ENCODE assay signal across 28 mouse cellular contexts in genomic region chrX:61482725-61483124, GRCm38 (mm10).
DNase-seq lines count a peak whose midpoint lies in the region; ATAC-seq and TF ChIP-seq lines count a peak whose summit lies in the region.
"Had no signal": no experiment of that assay in that cellular context is flagged by ENCODE, and none has a peak within 500 bp of the region (broad histone marks: within the 10 kb centered on the region; RNA-seq: fewer than 3 reads in every experiment).

No protein-coding gene starts in this region.

- no peaks in the 10 kb centered on the region for H3K4me1 ChIP-seq in forebrain, embryonic 15.5 days
- peaks cover 3% of the 10 kb centered on the region; the same call in 1 of the 2 replicates for H3K4me1 ChIP-seq in forebrain, embryonic 16.5 days (replicated peaks; ENCODE audit: control insufficient read depth, insufficient read depth, low read length)
- H3K4me1 ChIP-seq in ES-E14 (ENCODE audit: control insufficient read depth in 2 of 2, insufficient read depth in 2 of 2, low read length in 2 of 2, poor library complexity in 1 of 2): no peaks in the 10 kb centered on the region
- H3K4me1 ChIP-seq in intestine, embryonic 16.5 days (ENCODE audit: control insufficient read depth, insufficient read depth, low read length): no peaks in the 10 kb centered on the region
- H3K4me1 ChIP-seq in midbrain, postnatal 0 days (ENCODE audit: insufficient read depth, low read length): no peaks in the 10 kb centered on the region
- H3K4me1 ChIP-seq: embryonic facial prominence, embryonic 10.5 days; embryonic facial prominence, embryonic 15.5 days; forebrain, embryonic 13.5 days; heart, embryonic 10.5 days; kidney, embryonic 15.5 days; liver, embryonic 12.5 days; megakaryocyte, embryonic 14.5 days; midbrain, embryonic 12.5 days; neural tube, embryonic 13.5 days had no signal

- TF ChIP-seq CTCF in midbrain, postnatal 0 days (IDR thresholded peaks at IDR 0.05): no peak

- H3K36me3 ChIP-seq in forebrain, embryonic 15.5 days: no peaks in the 10 kb centered on the region
- no peaks in the 10 kb centered on the region for H3K36me3 ChIP-seq in forebrain, embryonic 16.5 days (ENCODE audit: control insufficient read depth, insufficient read depth)
- no peaks in the 10 kb centered on the region for H3K36me3 ChIP-seq in ES-E14 (ENCODE audit: control insufficient read depth, insufficient read depth, low read length, poor library complexity, severe bottlenecking)
- H3K36me3 ChIP-seq in intestine, embryonic 16.5 days (ENCODE audit: control insufficient read depth, insufficient read depth, low read length): no peaks in the 10 kb centered on the region
- H3K36me3 ChIP-seq in midbrain, postnatal 0 days (ENCODE audit: insufficient read depth, low read length): no peaks in the 10 kb centered on the region
- H3K36me3 ChIP-seq: embryonic facial prominence, embryonic 10.5 days; embryonic facial prominence, embryonic 15.5 days; heart, embryonic 10.5 days; kidney, embryonic 15.5 days; liver, embryonic 12.5 days; midbrain, embryonic 12.5 days; neural tube, embryonic 13.5 days had no signal

- in situ Hi-C loops in ES-E14 (cut with MboI; ENCODE audit: low sequenced_read_pairs in 2 of 2, unreplicated experiment in 2 of 2): no loop called here

- H3K4me3 ChIP-seq in forebrain, embryonic 15.5 days: no peak overlapping the region
- no peak overlapping the region for H3K4me3 ChIP-seq in forebrain, embryonic 16.5 days (replicated peaks; ENCODE audit: low read length)
- H3K4me3 ChIP-seq in ES-E14 (ENCODE audit: insufficient read depth in 1 of 2, low read depth in 1 of 2, low read length in 2 of 2, poor library complexity in 1 of 2, severe bottlenecking in 1 of 2): no peak overlapping the region
- H3K4me3 ChIP-seq in intestine, embryonic 16.5 days (ENCODE audit: low read length): no peak overlapping the region
- H3K4me3 ChIP-seq in midbrain, postnatal 0 days (ENCODE audit: low read depth, low read length): no peak overlapping the region
- H3K4me3 ChIP-seq: embryonic facial prominence, embryonic 10.5 days; embryonic facial prominence, embryonic 15.5 days; forebrain, embryonic 13.5 days; heart, embryonic 10.5 days; kidney, embryonic 15.5 days; liver, embryonic 12.5 days; megakaryocyte, embryonic 14.5 days; midbrain, embryonic 12.5 days; neural tube, embryonic 13.5 days had no signal

- no peaks in the 10 kb centered on the region for H3K9me3 ChIP-seq in forebrain, embryonic 15.5 days
- no peaks in the 10 kb centered on the region for H3K9me3 ChIP-seq in forebrain, embryonic 16.5 days (ENCODE audit: control insufficient read depth, low read length)
- H3K9me3 ChIP-seq in ES-E14 (ENCODE audit: control insufficient read depth, insufficient read depth, low read depth, low read length): no peaks in the 10 kb centered on the region
- H3K9me3 ChIP-seq in intestine, embryonic 16.5 days (ENCODE audit: control insufficient read depth, low read length): no peaks in the 10 kb centered on the region
- H3K9me3 ChIP-seq in midbrain, postnatal 0 days (ENCODE audit: low read length): no peaks in the 10 kb centered on the region
- H3K9me3 ChIP-seq: embryonic facial prominence, embryonic 10.5 days; embryonic facial prominence, embryonic 15.5 days; forebrain, embryonic 13.5 days; heart, embryonic 10.5 days; kidney, embryonic 15.5 days; liver, embryonic 12.5 days; megakaryocyte, embryonic 14.5 days; midbrain, embryonic 12.5 days; neural tube, embryonic 13.5 days had no signal

- no peak for DNase-seq in ES-E14 (ENCODE audit: low read depth, low spot score)
- peak; percentile 26 for DNase-seq in cerebellum, adult 11-12 months
- peak; percentile 24 to 27 for DNase-seq in cerebellum, postnatal 10 days
- DNase-seq in adrenal gland, adult 18-20 months (ENCODE audit: low spot score in 2 of 2): no peak
- DNase-seq in midbrain, postnatal 0 days (ENCODE audit: low spot score): no peak
- DNase-seq: adrenal gland, postnatal 14 days; gastrocnemius, postnatal 10 days; heart, postnatal 36 days; kidney, adult 18-20 months; kidney, postnatal 25 days; lung, adult 18-20 months; lung, postnatal 4 days; thymus, postnatal 25 days had no signal

- no peak overlapping the region for H3K4me2 ChIP-seq in forebrain, embryonic 15.5 days (replicated peaks)
- no peak overlapping the region for H3K4me2 ChIP-seq in forebrain, embryonic 16.5 days (ENCODE audit: low read length)
- H3K4me2 ChIP-seq in intestine, embryonic 16.5 days (ENCODE audit: low read depth, low read length): no peak overlapping the region
- no peak overlapping the region for H3K4me2 ChIP-seq in midbrain, postnatal 0 days (ENCODE audit: low read depth, low read length, poor library complexity, severe bottlenecking)
- H3K4me2 ChIP-seq: embryonic facial prominence, embryonic 15.5 days; forebrain, embryonic 13.5 days; hindbrain, embryonic 14.5 days; kidney, embryonic 15.5 days; liver, embryonic 12.5 days; midbrain, embryonic 12.5 days; neural tube, embryonic 13.5 days had no signal

- H3K27ac ChIP-seq in forebrain, embryonic 15.5 days (replicated peaks): peak overlapping the region; percentile 31; the same call in 1 of the 2 replicates
- no peak overlapping the region for H3K27ac ChIP-seq in forebrain, embryonic 16.5 days (ENCODE audit: low read length)
- H3K27ac ChIP-seq in ES-E14 (ENCODE audit: insufficient read depth, low read depth, low read length, poor library complexity, severe bottlenecking): no peak overlapping the region
- H3K27ac ChIP-seq in intestine, embryonic 16.5 days (ENCODE audit: low read length): no peak overlapping the region
- no peak overlapping the region for H3K27ac ChIP-seq in midbrain, postnatal 0 days (ENCODE audit: low read depth, low read length)
- H3K27ac ChIP-seq: embryonic facial prominence, embryonic 10.5 days; embryonic facial prominence, embryonic 15.5 days; forebrain, embryonic 13.5 days; heart, embryonic 10.5 days; hindbrain, embryonic 14.5 days; kidney, embryonic 15.5 days; liver, embryonic 12.5 days; midbrain, embryonic 12.5 days; neural tube, embryonic 13.5 days had no signal

- WGBS in forebrain, embryonic 15.5 days: 77% methylated on average over 1 of the region's 1 CpGs
- 70% methylated on average over 1 of the region's 1 CpGs for WGBS in forebrain, embryonic 16.5 days
- 73% methylated on average over 1 of the region's 1 CpGs for WGBS in intestine, embryonic 16.5 days
- 81% methylated on average over 1 of the region's 1 CpGs for WGBS in midbrain, postnatal 0 days

- no peaks in the 10 kb centered on the region for H3K27me3 ChIP-seq in forebrain, embryonic 15.5 days
- no peaks in the 10 kb centered on the region for H3K27me3 ChIP-seq in forebrain, embryonic 16.5 days (replicated peaks; ENCODE audit: control insufficient read depth, insufficient read depth, low read length)
- no peaks in the 10 kb centered on the region for H3K27me3 ChIP-seq in intestine, embryonic 16.5 days (replicated peaks; ENCODE audit: control insufficient read depth, insufficient read depth, low read length)
- H3K27me3 ChIP-seq in midbrain, postnatal 0 days (ENCODE audit: insufficient read depth, low read length): no peaks in the 10 kb centered on the region
- H3K27me3 ChIP-seq: embryonic facial prominence, embryonic 15.5 days; forebrain, embryonic 13.5 days; kidney, embryonic 15.5 days; liver, embryonic 12.5 days; midbrain, embryonic 12.5 days; neural tube, embryonic 13.5 days had no signal

- no peak for ATAC-seq in forebrain, embryonic 15.5 days (replicated peaks)
- no peak for ATAC-seq in forebrain, embryonic 16.5 days
- ATAC-seq in intestine, embryonic 16.5 days: no peak
- no peak for ATAC-seq in midbrain, postnatal 0 days (ENCODE audit: low FRiP score)
- ATAC-seq: forebrain, embryonic 13.5 days; liver, embryonic 12.5 days; lung, postnatal 0 days; Patski had no signal

- H3K9ac ChIP-seq in forebrain, embryonic 15.5 days (replicated peaks): no peak overlapping the region
- H3K9ac ChIP-seq in forebrain, embryonic 16.5 days (replicated peaks; ENCODE audit: low read depth, low read length): no peak overlapping the region
- no peak overlapping the region for H3K9ac ChIP-seq in ES-E14 (ENCODE audit: insufficient read depth, low read depth, low read length, poor library complexity, severe bottlenecking)
- no peak overlapping the region for H3K9ac ChIP-seq in intestine, embryonic 16.5 days (ENCODE audit: low read depth, low read length)
- no peak overlapping the region for H3K9ac ChIP-seq in midbrain, postnatal 0 days (replicated peaks; ENCODE audit: low read length, poor library complexity, severe bottlenecking)
- H3K9ac ChIP-seq: embryonic facial prominence, embryonic 15.5 days; forebrain, embryonic 13.5 days; hindbrain, embryonic 14.5 days; kidney, embryonic 15.5 days; liver, embryonic 12.5 days; midbrain, embryonic 12.5 days; neural tube, embryonic 13.5 days had no signal

TF ChIP-seq in ES-E14, 5 proteins besides CTCF, POLR2A, EP300 and RAD21:
- TF ChIP-seq ZNF384 (IDR thresholded peaks at IDR 0.05; ENCODE audit: low read depth, low read length) (0 out of 2 replicates have a peak, but pooled peaks have one; percentile 28), ZC3H11A (IDR thresholded peaks at IDR 0.05; ENCODE audit: borderline replicate concordance, low read depth, low read length) (no peak)

Comparison
In these comparisons a context has a peak if more than half of its experiments do, and no peak if none do; other contexts are left out.
1. DNase-seq: peak in cerebellum, adult 11-12 months (single experiment) and cerebellum, postnatal 10 days (2 of 2); none in ES-E14 (single experiment), adrenal gland, adult 18-20 months (0 of 2) and midbrain, postnatal 0 days (single experiment).